Mouse (Mus musculus) right cerebral cortex, adult 2 months (tissue): ENCODE data around the gene Ppp1r27.
"Not testable (repeated sequence)": the region's sequence is repeated elsewhere in the genome, so short reads cannot be mapped to it uniquely, and the experiment has no call there.

Experiments used
- DNase-seq, 2 experiments: peaks; one replicate each; pipeline ENCODE4 v3.0.0; 2021 to 2022; ENCODE audit warnings: low spot score in 2 of 2

The Ppp1r27 gene

GRCm38 (mm10) chr11:120575940-120576339 lies 25.0 kb upstream of the Ppp1r27 start:
- DNase-seq = no peak

- no peak for DNase-seq
Measured at GRCm38 (mm10) chr11:120575046-120575445, 24.1 kb upstream of the Ppp1r27 start.

- no peak for DNase-seq
Measured at GRCm38 (mm10) chr11:120574278-120574600, 23.3 kb upstream of the Ppp1r27 start.

- no peak for DNase-seq
Measured at GRCm38 (mm10) chr11:120573585-120574277, 22.8 kb upstream of the Ppp1r27 start.

- peak; percentile 99 for DNase-seq
Measured at GRCm38 (mm10) chr11:120572752-120573584, 22.0 kb upstream of the Ppp1r27 start, which contains the start of gene P4hb. P4hb (minus strand) TSS chr11:120573253.

GRCm38 (mm10) chr11:120572417-120572751 lies 21.5 kb upstream of the Ppp1r27 start:
- DNase-seq = no peak

GRCm38 (mm10) chr11:120571754-120572416 lies 21.0 kb upstream of the Ppp1r27 start:
- DNase-seq = no peak

GRCm38 (mm10) chr11:120571122-120571521 lies 20.2 kb upstream of the Ppp1r27 start:
- no peak for DNase-seq

- no peak for DNase-seq
Measured at GRCm38 (mm10) chr11:120568324-120568723, 17.4 kb upstream of the Ppp1r27 start.

GRCm38 (mm10) chr11:120565114-120565513 lies 14.2 kb upstream of the Ppp1r27 start:
- peak; percentile 29 to 36 for DNase-seq

- DNase-seq = no peak
Measured at GRCm38 (mm10) chr11:120562949-120563348, 12.0 kb upstream of the Ppp1r27 start.

- no peak for DNase-seq
Measured at GRCm38 (mm10) chr11:120560952-120561728, 10.2 kb upstream of the Ppp1r27 start.

GRCm38 (mm10) chr11:120558843-120559242 lies 7.9 kb upstream of the Ppp1r27 start:
- DNase-seq = not testable (repeated sequence)

- DNase-seq = no peak
Measured at GRCm38 (mm10) chr11:120555260-120555659, 4.3 kb upstream of the Ppp1r27 start.

- DNase-seq = no peak
Measured at GRCm38 (mm10) chr11:120554834-120555233, 3.9 kb upstream of the Ppp1r27 start.

GRCm38 (mm10) chr11:120552736-120553135 lies 1.8 kb upstream of the Ppp1r27 start:
- DNase-seq = no peak

GRCm38 (mm10) chr11:120549986-120550809 lies 734 bp downstream of the Ppp1r27 start:
- DNase-seq = no peak

GRCm38 (mm10) chr11:120549168-120549945 lies 1.6 kb downstream of the Ppp1r27 start, which contains the start of gene Mcrip1:
Mcrip1 (minus strand) TSS chr11:120549727.
- peak; percentile 91 to 92 for DNase-seq

GRCm38 (mm10) chr11:120548786-120549167 lies 2.2 kb downstream of the Ppp1r27 start:
- DNase-seq = no peak

- no peak for DNase-seq
Measured at GRCm38 (mm10) chr11:120548214-120548613, 2.7 kb downstream of the Ppp1r27 start.
